ENCODE assay signal across 22 mouse cellular contexts in the genomic region with DNA sequence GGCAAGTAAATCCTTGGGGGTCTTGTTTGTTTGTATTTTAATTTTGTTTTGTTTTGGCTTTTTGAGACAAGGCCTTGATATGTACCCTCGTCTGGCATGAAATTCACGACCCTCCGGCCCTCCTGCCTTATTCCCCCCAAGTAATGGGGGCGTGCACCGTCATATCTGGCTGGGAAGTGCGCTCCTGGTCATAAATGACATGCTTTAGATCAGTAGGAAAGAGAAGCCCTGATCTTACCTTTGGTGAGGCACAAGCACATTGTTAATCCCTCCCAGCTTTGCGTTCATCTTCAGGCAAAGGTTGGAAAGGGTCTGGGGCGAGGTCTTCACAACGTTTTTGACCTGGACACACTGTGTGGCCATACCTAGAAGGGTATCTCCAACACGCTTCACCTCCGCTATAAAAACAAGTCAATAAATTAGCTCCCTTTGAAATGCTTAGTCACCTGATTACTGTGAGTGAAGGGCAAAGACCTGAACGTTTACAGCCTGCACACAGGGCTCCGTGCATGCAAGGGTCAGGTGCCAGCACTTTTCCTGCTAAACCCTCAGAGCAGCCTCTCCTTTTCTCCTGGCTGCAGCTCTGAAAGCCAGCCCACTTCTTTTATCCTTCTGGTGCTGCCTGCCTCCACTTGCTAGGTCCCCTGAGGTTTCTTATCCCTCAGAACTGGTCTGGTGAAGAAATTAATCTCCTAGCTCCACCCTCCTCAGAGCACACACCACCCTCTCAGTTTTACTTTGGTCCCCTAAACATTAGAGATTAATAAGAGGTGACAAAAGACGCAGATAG. TPM values are rescaled to one million over a fixed set of nuclear protein-coding genes. Genes with fewer than 3 reads are reported as not detected.
DNase-seq lines count a peak whose midpoint lies in the region; ATAC-seq lines count a peak whose summit lies in the region.
"Had no signal": no experiment of that assay in that cellular context is flagged by ENCODE, and none has a peak within 500 bp of the region (broad histone marks: within the 10 kb centered on the region; RNA-seq: fewer than 3 reads in every experiment).

No protein-coding gene starts in this region.

- no peak overlapping the region for H3K4me2 ChIP-seq in intestine, embryonic 15.5 days (replicated peaks)
- no peak overlapping the region for H3K4me2 ChIP-seq in stomach, embryonic 14.5 days (replicated peaks; ENCODE audit: low read depth, low read length)
- H3K4me2 ChIP-seq in midbrain, embryonic 14.5 days (ENCODE audit: low read length), result no peak overlapping the region
- H3K4me2 ChIP-seq: forebrain, embryonic 12.5 days; liver, embryonic 13.5 days; midbrain, embryonic 13.5 days; neural tube, embryonic 12.5 days had no signal

- H3K36me3 ChIP-seq in intestine, embryonic 15.5 days, result no peaks in the 10 kb centered on the region
- no peaks in the 10 kb centered on the region; the same call in 1 of the 2 replicates for H3K36me3 ChIP-seq in stomach, embryonic 14.5 days (ENCODE audit: control insufficient read depth, insufficient read depth, low read length)
- H3K36me3 ChIP-seq in midbrain, embryonic 14.5 days (ENCODE audit: control insufficient read depth, insufficient read depth, low read length), result peaks cover 86% of the 10 kb centered on the region
- H3K36me3 ChIP-seq: liver, embryonic 13.5 days had no signal

- ATAC-seq in intestine, embryonic 15.5 days, result peak; percentile 92
- peak; percentile 63; the same call in 1 of the 2 replicates for ATAC-seq in stomach, embryonic 14.5 days (ENCODE audit: insufficient number of reproducible peaks, insufficient read depth, low FRiP score, low read depth)
- ATAC-seq in midbrain, embryonic 14.5 days (ENCODE audit: low FRiP score, low TSS enrichment), result no peak
- ATAC-seq: hindbrain, postnatal 0 days; midbrain, embryonic 13.5 days had no signal

- H3K9ac ChIP-seq in intestine, embryonic 15.5 days, result no peak overlapping the region
- no peak overlapping the region for H3K9ac ChIP-seq in stomach, embryonic 14.5 days (replicated peaks; ENCODE audit: low read depth, low read length)
- H3K9ac ChIP-seq in midbrain, embryonic 14.5 days (replicated peaks; ENCODE audit: low read length), result no peak overlapping the region
- H3K9ac ChIP-seq: forebrain, embryonic 12.5 days; liver, embryonic 13.5 days; midbrain, embryonic 13.5 days; neural tube, embryonic 12.5 days had no signal

- peak; percentile 2 for DNase-seq in retina, postnatal 1 day
- no peak for DNase-seq in retina, embryonic 14.5 days (ENCODE audit: low spot score)
- DNase-seq in embryo, embryonic 9.5 days (ENCODE audit: extremely low spot score), result no peak
- no peak for DNase-seq in midbrain, embryonic 14.5 days
- DNase-seq in right cerebral cortex, adult 2 months (ENCODE audit: low spot score in 2 of 2), result no peak
- DNase-seq: adrenal gland, postnatal 14 days; cerebellum, adult 8-10 months; gastrocnemius, adult 2 months; kidney, adult 8-10 months; layer of hippocampus, adult 9-11 months; liver, embryonic 13.5 days; lung, adult 2 months; lung, postnatal 14 days; thymus, postnatal 25 days had no signal

- no peaks in the 10 kb centered on the region for H3K9me3 ChIP-seq in intestine, embryonic 15.5 days
- H3K9me3 ChIP-seq in stomach, embryonic 14.5 days (ENCODE audit: control insufficient read depth, low read depth, low read length), result no peaks in the 10 kb centered on the region
- no peaks in the 10 kb centered on the region for H3K9me3 ChIP-seq in midbrain, embryonic 14.5 days (ENCODE audit: control insufficient read depth, low read length)
- H3K9me3 ChIP-seq: forebrain, embryonic 12.5 days; heart, embryonic 10.5 days; liver, embryonic 13.5 days; midbrain, embryonic 13.5 days; neural tube, embryonic 12.5 days had no signal

- no peak overlapping the region for H3K4me3 ChIP-seq in intestine, embryonic 15.5 days (replicated peaks)
- H3K4me3 ChIP-seq in stomach, embryonic 14.5 days (ENCODE audit: low read depth, low read length), result no peak overlapping the region
- H3K4me3 ChIP-seq in midbrain, embryonic 14.5 days (replicated peaks; ENCODE audit: low read depth, low read length), result no peak overlapping the region
- H3K4me3 ChIP-seq: erythroblast, embryonic 14.5 days; forebrain, embryonic 12.5 days; gastrocnemius, adult 2 months; heart, embryonic 10.5 days; liver, embryonic 13.5 days; midbrain, embryonic 13.5 days; neural tube, embryonic 12.5 days had no signal

- 55% methylated on average over 14 of the region's 14 CpGs for WGBS in intestine, embryonic 15.5 days
- WGBS in stomach, embryonic 14.5 days, result 66% methylated on average over 14 of the region's 14 CpGs
- 79% methylated on average over 14 of the region's 14 CpGs for WGBS in midbrain, embryonic 14.5 days

- 0 out of 2 replicates have a peak overlapping the region, but pooled peaks have one; percentile 15 for H3K27ac ChIP-seq in intestine, embryonic 15.5 days
- H3K27ac ChIP-seq in stomach, embryonic 14.5 days (ENCODE audit: low read length), result 0 out of 2 replicates have a peak overlapping the region, but pooled peaks have one; percentile 33
- H3K27ac ChIP-seq in midbrain, embryonic 14.5 days (replicated peaks; ENCODE audit: low read depth, low read length), result no peak overlapping the region
- H3K27ac ChIP-seq: forebrain, embryonic 12.5 days; gastrocnemius, adult 2 months; heart, embryonic 10.5 days; hindbrain, postnatal 0 days; liver, embryonic 13.5 days; midbrain, embryonic 13.5 days; neural tube, embryonic 12.5 days had no signal

- no peaks in the 10 kb centered on the region for H3K27me3 ChIP-seq in intestine, embryonic 15.5 days (replicated peaks)
- no peaks in the 10 kb centered on the region for H3K27me3 ChIP-seq in stomach, embryonic 14.5 days (ENCODE audit: control insufficient read depth, insufficient read depth, low read length)
- H3K27me3 ChIP-seq in midbrain, embryonic 14.5 days (ENCODE audit: control insufficient read depth, insufficient read depth, low read length), result no peaks in the 10 kb centered on the region
- H3K27me3 ChIP-seq: forebrain, embryonic 12.5 days; liver, embryonic 13.5 days; midbrain, embryonic 13.5 days; neural tube, embryonic 12.5 days had no signal

- H3K4me1 ChIP-seq in intestine, embryonic 15.5 days (replicated peaks), result no peaks in the 10 kb centered on the region
- no peaks in the 10 kb centered on the region for H3K4me1 ChIP-seq in stomach, embryonic 14.5 days (ENCODE audit: control insufficient read depth, insufficient read depth, low read length)
- H3K4me1 ChIP-seq in midbrain, embryonic 14.5 days (ENCODE audit: control insufficient read depth, insufficient read depth, low read length), result no peaks in the 10 kb centered on the region
- H3K4me1 ChIP-seq: forebrain, embryonic 12.5 days; heart, embryonic 10.5 days; midbrain, embryonic 13.5 days; neural tube, embryonic 12.5 days had no signal

RNA-seq across cellular contexts. Expression of gene Ago4, which starts 25.0 kb away (rescaled TPM):
- 0.97 and 1.1 TPM in 2 replicates for polyA plus RNA-seq in intestine, embryonic 15.5 days (2015; fragmentation: Nextera tagmentation; extraction: Ambion mirVana)
- polyA plus RNA-seq in stomach, embryonic 14.5 days (2014; fragmentation: Nextera tagmentation; extraction: Ambion mirVana), result 2.4 and 3.3 TPM in 2 replicates
- polyA plus RNA-seq in midbrain, embryonic 14.5 days (2014; fragmentation: Nextera tagmentation; extraction: Ambion mirVana), result 11.8 and 12.4 TPM in 2 replicates
- polyA plus RNA-seq: erythroblast, embryonic 14.5 days had no signal

RNA-seq across cellular contexts. Expression of gene Ago1, which starts 39.9 kb away (rescaled TPM):
- polyA plus RNA-seq in intestine, embryonic 15.5 days (2015; fragmentation: Nextera tagmentation; extraction: Ambion mirVana), result 3.5 and 4.5 TPM in 2 replicates
- polyA plus RNA-seq in stomach, embryonic 14.5 days (2014; fragmentation: Nextera tagmentation; extraction: Ambion mirVana), result 13.3 and 13.8 TPM in 2 replicates
- polyA plus RNA-seq in midbrain, embryonic 14.5 days (2014; fragmentation: Nextera tagmentation; extraction: Ambion mirVana), result 21.7 and 22.4 TPM in 2 replicates

RNA-seq across cellular contexts. Expression of gene Clspn, which starts 48.4 kb away (rescaled TPM):
- 30.0 and 33.0 TPM in 2 replicates for polyA plus RNA-seq in intestine, embryonic 15.5 days (2015; fragmentation: Nextera tagmentation; extraction: Ambion mirVana)
- polyA plus RNA-seq in stomach, embryonic 14.5 days (2014; fragmentation: Nextera tagmentation; extraction: Ambion mirVana), result 41.2 and 49.4 TPM in 2 replicates
- polyA plus RNA-seq in midbrain, embryonic 14.5 days (2014; fragmentation: Nextera tagmentation; extraction: Ambion mirVana), result 5.0 and 8.1 TPM in 2 replicates
